Mouse (Mus musculus) G1E-ER4 (cell line): ENCODE results near the gene Fthl17d. TPM values are rescaled to one million over a fixed set of nuclear protein-coding genes. Genes with fewer than 3 reads are reported as not detected.
"Not testable (repeated sequence)": the region's sequence is repeated elsewhere in the genome, so short reads cannot be mapped to it uniquely, and the experiment has no call there.

Experiments used
- GATA1 ChIP-seq: IDR thresholded peaks from one replicate; pipeline ENCODE4 v1.8.0; 2012; ENCODE audit warnings: low read length, inconsistent platforms
- polyA plus RNA-seq: library from polyadenylated mRNA; stranded (reverse); fragments of >175 nt; gene quantifications from 2 replicates; pipeline ENCODE4 v1.2.3, GENCODE M21; 2012

The Fthl17d gene
- not detected in 2 replicates for polyA plus RNA-seq

GRCm38 (mm10) chrX:8986655-8987054, at the start of gene Fthl17d:
Fthl17d (minus strand) TSS chrX:8986755.
- TF ChIP-seq GATA1 = not testable (repeated sequence)

- TF ChIP-seq GATA1 = not testable (repeated sequence)
Measured at GRCm38 (mm10) chrX:9033193-9033592, 46.6 kb upstream of the Fthl17d start, which contains the start of gene Fthl17e. Fthl17e (plus strand) TSS chrX:9033493.

GRCm38 (mm10) chrX:9019481-9019880, 32.9 kb upstream of the Fthl17d start:
- TF ChIP-seq GATA1 = no peak

- TF ChIP-seq GATA1 = no peak
Measured at GRCm38 (mm10) chrX:9016079-9016478, 29.5 kb upstream of the Fthl17d start.

- not testable (repeated sequence) for TF ChIP-seq GATA1
Measured at GRCm38 (mm10) chrX:8976459-8976858, 10.1 kb downstream of the Fthl17d start, which contains the start of gene Fthl17c. Fthl17c (minus strand) TSS chrX:8976559.

GRCm38 (mm10) chrX:8962875-8963274, 23.7 kb downstream of the Fthl17d start, which contains the start of gene Fthl17b:
Fthl17b (minus strand) TSS chrX:8962975.
- not testable (repeated sequence) for TF ChIP-seq GATA1

GRCm38 (mm10) chrX:8944041-8944440, 42.5 kb downstream of the Fthl17d start:
- TF ChIP-seq GATA1 = no peak

Other genes starting within 250 kb of the Fthl17d start
- gene Ssx9, start 238.3 kb downstream of the Fthl17d start, polyA plus RNA-seq = not detected in 2 replicates
- gene Ssxb5, start 183.1 kb downstream of the Fthl17d start, polyA plus RNA-seq = not detected in 2 replicates
- gene Gm6592, start 142.8 kb downstream of the Fthl17d start, polyA plus RNA-seq = not detected in 2 replicates
- gene Gm5751, start 112.5 kb downstream of the Fthl17d start, polyA plus RNA-seq = 0.22 and 0.23 TPM in 2 replicates
- gene B630019K06Rik, start 94.4 kb downstream of the Fthl17d start, polyA plus RNA-seq = 0.31 and 0.57 TPM in 2 replicates
- gene Fthl17b, start 23.8 kb downstream of the Fthl17d start, polyA plus RNA-seq = not detected in 2 replicates
- gene Fthl17c, start 10.2 kb downstream of the Fthl17d start, polyA plus RNA-seq = not detected in 2 replicates
- gene Fthl17e, start 46.7 kb upstream of the Fthl17d start, polyA plus RNA-seq = not detected in 2 replicates
- not detected in 2 replicates for gene Fthl17f, start 76.3 kb upstream of the Fthl17d start, polyA plus RNA-seq
- gene 4930402K13Rik, start 117.8 kb upstream of the Fthl17d start, polyA plus RNA-seq = not detected in 2 replicates
- gene Lancl3, start 213.1 kb upstream of the Fthl17d start, polyA plus RNA-seq = not detected in 2 replicates